Mouse (Mus musculus) large intestine, adult 2 months (tissue): ENCODE measurements around the gene Cop1. TPM values are rescaled to one million over a fixed set of nuclear protein-coding genes. Genes with fewer than 3 reads are reported as not detected.
A peak's percentile ranks its signal among the peaks of the same experiment; 100 is the strongest.

ENCODE experiments used
- DNase-seq: peaks from one replicate; pipeline ENCODE4 v3.0.0-alpha.2; 2012; ENCODE audit warnings: low read depth, low spot score
- WGBS: fragments of 180-500 bp; shearing (Covaris S2); methylation state at CpG from one replicate; pipeline ENCODE4 v1.1.7; 2018; 5-methylcytosine and 5-hydroxymethylcytosine counted together
- polyA plus RNA-seq: library from polyadenylated mRNA; depleted of rRNA; stranded (reverse); fragments of >200 nt; gene quantifications from 2 replicates; pipeline ENCODE4 v1.2.3, GENCODE M21; 2012

Gene Cop1
- polyA plus RNA-seq, 1 experiment, result 22.4 TPM

DNA sequence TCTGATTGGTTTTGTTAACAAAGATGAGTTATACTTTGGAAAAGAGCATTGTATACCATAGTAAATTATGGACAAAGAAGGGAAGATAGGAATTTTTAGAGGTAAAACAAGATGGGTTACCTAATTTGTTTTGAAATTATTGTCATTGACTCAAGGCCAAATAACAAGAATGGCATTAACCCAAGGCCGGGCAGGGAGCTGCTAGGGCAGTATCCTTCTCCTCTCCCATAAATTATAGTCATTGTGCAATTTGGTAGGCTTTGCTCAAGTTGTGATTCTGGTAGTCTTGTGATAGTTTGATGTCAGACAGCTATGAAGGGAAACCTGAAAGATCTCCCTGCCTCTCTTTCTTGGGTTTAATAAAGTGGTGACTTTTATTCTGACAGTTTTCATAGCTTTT is 49.7 kb downstream of the Cop1 start:
- WGBS, result 45% methylated on average over 1 of the region's 1 CpGs
- DNase-seq, result no peak

DNA sequence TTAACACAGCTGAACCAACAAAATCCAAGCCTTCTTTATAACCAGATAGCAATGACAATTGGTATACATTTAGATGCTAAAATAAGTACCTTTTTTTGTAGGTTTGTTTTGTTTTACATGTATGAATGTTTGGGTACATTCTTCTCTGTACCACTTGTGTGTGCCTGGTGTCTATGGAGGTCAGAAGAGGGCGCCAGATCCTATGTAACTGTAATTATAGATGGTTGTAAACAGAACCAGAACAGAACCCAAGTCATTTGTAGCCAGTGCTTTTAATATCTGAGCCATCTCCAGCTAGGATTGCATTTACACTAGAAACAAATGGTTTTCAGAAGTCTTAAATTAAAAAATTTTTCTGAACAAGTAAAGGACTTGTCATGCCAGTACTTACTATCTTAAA is 54.7 kb downstream of the Cop1 start:
- DNase-seq, result no peak
- 68% methylated on average over 1 of the region's 1 CpGs for whole genome bisulfite sequencing

DNA sequence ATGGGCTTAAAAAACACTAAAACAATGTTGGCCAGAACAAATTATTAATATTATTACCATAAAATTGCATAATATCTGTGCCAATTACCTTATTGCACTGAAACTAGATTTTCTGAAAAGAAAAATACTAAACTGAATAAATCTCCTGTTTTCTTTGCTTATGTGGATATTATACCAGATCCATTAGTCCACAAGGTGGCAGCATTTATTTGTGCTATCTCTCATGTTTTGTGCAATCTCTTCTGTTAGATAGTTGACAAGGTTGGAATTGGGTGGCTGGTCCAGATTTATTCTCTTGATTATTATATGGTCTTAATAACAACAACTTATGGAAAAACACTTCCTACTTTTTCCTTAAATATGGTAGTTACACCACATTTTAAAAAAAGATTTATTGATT is 58.1 kb downstream of the Cop1 start:
- DNase-seq, result no peak

DNA sequence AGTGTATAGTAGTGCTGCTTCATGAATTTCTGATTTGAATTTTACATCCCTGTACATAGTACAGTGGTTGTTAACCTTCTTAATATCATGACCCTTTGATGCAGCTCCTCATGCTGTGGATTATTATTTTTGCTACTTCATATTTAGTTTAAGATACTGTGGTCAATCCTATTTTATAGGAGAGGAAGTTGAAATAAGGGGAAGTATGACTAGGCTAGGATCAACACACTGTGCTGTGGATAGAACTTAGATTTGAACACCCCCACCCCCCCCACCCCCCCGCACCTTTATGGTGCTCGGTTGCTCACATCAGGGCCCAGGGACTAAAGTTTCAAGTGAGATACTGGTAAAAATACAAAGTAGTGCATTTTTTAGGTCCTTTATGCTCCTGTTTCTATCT is 58.7 kb downstream of the Cop1 start:
- WGBS, result 96% methylated on average over 2 of the region's 2 CpGs

DNA sequence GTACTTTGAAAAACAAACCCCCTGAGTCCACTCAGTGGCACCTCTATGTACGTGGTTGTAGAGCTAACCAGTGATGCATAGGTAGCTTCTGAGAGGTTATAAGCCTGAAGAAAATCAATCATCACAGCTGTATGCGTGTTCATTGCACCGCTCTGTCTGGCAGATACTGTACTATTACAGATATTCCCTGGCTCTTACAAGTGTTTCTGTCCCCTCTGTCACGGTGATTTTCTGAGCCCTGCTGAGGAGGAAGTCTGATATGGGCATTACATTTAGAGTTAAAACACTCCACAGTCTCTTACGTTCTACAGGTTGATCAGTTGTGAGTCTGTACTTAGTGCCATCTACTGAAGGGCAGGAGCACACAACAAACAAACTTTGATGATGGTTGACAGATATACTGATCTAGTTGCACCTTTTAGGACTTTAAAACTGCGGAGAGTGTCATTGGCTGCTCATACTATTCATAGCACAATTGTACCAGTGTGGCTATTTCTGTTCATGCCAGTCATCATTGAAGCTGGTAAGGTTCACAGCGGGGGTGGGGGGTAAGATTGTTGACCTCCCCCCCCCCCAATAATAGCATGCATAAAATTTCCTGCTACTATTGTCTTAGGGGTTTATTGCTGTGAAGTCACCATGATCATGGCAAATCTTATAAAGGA is 69.4 kb downstream of the Cop1 start:
- no peak for DNase-seq

More for the DNA sequence above, 58.7 kb downstream of the Cop1 start:
- no peak for DNase-seq

DNA sequence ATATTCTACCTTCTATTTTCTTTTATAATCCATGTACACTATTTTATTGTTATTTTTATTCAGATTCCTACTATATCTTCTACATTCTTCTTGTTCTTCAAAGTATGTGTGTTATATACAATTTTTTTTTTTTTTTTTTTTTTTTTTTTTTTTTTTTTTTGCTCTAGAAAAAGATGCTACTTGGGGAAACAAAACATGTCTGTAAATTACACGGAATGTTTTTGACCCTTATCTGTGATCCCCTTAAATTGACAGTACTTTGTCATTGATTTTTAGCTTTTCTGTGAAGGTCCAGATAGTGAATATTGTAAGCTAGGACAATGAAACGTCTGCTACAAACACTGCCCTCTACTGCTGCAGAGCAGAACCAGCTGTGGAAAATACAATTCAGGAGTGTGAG is 81.5 kb downstream of the Cop1 start:
- 63% methylated on average over 2 of the region's 2 CpGs for WGBS
- no peak for DNase-seq

More for the DNA sequence above, 69.4 kb downstream of the Cop1 start:
- 92% methylated on average over 7 of the region's 7 CpGs for WGBS

DNA sequence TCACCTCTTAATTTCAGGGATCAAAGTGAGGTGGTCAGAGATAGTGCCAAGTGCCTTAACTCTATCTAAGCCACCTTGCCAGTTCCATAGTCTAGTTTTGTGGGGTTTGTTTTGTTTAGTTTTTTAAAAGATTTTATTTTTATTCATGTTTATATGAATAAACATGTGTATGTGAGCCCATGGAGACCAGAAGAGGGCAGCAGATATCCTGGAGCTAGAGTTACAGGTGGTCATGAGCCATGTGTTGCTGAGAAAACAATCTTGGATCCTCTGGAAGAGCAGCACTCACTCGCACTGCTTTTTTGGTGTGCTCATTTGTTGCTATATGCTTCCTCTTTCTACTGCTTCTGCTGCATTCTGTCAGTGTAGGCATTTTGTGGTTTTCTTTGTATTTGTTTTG is 90.5 kb downstream of the Cop1 start:
- WGBS, result 83% methylated on average over 1 of the region's 1 CpGs
- DNase-seq, result no peak

DNA sequence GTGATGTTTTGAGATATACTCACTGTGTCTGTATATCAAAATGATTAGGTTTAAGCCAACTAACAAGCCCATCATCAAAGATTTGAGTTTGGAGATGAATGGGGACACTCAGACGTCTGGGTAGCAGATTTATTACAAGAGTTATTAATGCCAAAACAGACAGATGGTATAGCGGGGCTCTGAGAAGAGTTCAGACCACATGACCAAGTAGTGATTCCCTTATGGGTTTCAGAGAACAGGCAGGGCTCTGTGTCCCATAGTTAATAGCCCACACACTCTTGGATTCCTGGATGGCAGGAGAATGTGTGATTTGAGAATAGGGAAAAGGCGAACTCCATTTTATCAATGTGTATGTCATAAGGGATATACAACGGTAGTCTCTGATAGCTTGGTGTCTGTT is 98.9 kb downstream of the Cop1 start:
- 83% methylated on average over 4 of the region's 4 CpGs for WGBS
- no peak for DNase-seq

DNA sequence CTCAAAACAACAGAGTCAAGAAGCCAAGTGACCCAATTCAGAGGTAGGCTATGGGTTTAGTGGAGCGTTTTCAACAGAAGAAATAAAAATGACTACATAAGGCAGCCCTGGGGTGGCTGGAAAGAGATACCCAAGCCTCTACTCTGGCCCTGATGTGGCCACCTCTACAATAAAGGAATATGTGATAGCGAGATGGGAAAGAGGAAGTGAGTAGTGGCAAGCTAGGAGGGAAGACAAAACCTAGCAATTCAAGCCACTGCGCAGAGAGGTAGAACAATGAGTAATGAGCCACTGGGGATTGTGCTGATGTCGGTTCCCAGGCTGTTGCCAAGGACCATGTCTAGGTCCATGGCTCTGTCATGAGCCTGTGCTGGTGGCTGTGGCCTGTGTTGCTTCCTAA is 102.0 kb downstream of the Cop1 start:
- DNase-seq, result no peak
- WGBS, result 91% methylated on average over 4 of the region's 4 CpGs

DNA sequence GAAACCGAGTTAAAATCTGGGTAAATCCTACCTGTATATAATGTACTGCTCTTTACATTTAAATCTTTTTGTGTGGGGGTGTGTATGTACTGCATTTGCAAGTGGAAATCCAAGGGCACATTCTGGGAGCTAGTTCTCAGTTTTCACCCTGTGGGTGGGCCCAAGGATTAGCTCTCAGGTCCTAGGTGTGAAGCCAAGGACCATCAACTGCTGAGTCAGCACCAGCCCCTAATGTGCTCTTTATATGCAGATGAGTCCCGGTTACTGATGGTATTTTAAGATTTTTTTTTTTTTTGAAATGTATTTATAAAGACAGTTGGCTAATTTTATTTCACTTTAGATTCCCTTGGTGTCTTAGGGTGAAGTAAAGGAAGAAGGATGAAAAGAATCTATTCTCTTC is 110.2 kb downstream of the Cop1 start:
- DNase-seq, result no peak
- 75% methylated on average over 2 of the region's 2 CpGs for WGBS

DNA sequence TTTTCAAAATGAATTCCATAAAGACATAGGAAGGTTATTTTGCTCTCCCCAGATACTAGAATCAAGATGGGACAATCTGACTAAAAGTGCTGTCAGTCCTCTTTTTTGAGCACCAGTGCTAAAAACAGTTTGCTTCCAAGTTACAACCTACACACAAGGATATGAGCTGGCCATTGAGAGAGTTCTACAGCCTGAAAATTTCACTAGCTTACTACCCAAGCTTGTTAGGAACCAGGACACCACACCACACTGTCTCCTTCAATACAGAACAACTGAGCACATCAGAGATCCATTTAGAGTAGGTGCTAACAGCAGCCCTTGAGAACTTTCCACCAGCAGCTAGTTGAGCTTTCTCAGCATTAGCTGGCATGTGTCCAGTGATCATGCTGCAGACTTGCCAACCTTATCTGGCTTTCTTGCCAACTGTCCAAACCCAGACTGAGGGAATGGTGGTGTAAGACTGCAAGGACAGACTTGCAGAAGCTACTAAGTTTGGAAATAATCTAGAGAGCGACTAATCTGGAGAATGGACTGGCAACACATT is 123.0 kb downstream of the Cop1 start:
- WGBS, result 90% methylated on average over 1 of the region's 1 CpGs
- no peak for DNase-seq

DNA sequence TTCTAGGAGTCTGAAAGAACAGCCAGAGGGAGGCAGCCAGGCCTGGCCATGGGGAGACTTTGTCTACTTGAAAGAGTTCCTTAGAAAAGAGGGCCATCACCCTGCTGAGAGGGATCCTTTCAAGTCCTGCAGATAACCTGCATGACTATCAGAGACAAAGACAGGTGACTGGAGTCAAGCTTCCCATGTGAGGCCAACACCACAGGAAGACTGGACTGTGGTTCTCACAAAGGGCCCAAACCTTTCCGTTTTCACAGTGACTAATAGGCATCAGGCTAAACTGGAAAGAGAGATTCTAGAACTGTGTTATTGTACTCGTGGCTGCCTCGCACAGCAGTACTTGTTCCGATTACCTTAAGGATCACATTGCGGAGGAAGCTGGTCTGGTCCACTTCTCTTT is 126.6 kb downstream of the Cop1 start:
- DNase-seq, result no peak
- WGBS, result 80% methylated on average over 5 of the region's 5 CpGs

DNA sequence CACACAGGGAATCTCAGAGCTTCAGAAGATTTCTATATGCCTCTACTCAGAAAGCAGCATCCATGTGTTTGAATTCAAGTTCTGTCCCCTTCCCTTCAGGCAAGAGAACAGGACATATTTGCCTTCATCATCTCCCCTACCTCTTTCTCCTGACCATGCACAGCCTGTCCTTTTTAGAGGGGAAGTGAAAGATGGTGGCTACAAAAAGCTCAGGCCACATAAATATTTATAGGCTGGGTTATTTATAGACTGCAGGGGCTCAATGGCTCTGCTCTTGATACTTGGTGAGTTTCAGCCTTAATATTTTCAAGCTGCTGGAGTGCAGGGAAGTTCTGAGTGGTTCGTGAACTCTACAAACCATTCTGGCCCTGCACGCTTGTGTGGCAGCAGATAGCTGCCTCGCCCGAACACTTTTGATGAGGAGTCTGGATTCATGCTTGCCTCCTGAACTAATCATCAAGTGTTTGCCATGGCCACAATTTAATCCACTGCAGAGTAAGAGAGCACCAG is 139.8 kb downstream of the Cop1 start:
- DNase-seq, result no peak
- WGBS, result 60% methylated on average over 4 of the region's 4 CpGs

DNA sequence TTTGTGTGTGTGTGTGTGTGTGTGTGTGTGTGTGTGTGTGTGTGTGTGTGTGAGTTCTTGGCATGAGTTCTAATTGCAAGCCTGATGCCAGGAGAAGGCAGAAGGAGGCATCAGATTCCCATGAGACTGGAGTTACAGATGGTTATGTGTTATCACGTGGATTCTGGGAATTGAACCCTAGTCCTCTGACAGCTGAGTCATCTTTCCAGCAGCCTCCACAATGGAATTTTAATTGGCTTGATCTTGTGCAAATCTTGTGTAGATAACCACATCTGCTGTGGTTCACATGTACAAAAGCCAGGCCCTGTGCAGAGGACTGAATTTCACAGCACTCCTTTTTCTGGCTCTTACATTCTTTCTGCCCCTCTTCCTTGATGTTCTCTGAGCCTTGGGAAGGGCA is 150.1 kb downstream of the Cop1 start:
- WGBS, result 42% methylated on average over 1 of the region's 1 CpGs
- no peak for DNase-seq

DNA sequence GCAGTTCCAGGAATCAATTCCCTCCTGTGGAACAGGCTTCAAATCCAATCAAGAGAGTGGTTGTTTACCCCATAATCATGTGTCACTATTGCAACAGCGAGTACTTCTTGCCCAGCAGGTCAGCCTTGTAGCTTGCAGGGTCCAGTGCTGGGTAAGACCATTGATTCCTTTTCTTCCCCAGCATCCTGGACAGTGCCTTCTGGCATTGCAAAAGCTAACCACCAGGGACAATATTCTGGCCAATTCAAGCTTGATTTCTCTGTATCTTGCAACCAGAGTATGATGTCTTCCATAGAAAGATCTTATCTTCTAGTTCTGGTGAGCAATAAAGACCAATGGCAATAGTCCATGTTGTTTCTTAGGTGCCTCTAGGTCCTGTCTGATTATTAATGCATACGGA is 150.8 kb downstream of the Cop1 start:
- whole genome bisulfite sequencing, result 77% methylated on average over 2 of the region's 2 CpGs
- no peak for DNase-seq

DNA sequence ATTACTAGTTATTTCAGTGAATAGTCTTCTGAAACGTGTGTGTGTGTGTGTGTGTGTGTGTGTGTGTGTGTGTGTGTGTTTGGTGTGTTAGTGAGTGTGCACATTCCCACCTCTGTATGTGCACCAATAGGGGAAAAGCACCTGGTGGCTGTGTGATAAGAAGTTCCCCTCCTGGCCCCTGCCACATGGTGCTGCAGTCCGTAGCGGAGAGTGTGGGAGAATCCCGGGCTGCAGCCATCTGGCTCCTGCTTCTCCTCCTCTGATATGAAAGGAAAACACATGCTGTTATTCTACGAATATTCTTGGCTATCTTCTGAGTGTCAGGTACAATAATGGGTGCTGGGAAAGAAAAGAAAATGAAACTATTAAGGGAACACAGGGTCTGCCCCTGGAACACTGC is 154.3 kb downstream of the Cop1 start:
- 58% methylated on average over 5 of the region's 5 CpGs for WGBS
- no peak for DNase-seq

DNA sequence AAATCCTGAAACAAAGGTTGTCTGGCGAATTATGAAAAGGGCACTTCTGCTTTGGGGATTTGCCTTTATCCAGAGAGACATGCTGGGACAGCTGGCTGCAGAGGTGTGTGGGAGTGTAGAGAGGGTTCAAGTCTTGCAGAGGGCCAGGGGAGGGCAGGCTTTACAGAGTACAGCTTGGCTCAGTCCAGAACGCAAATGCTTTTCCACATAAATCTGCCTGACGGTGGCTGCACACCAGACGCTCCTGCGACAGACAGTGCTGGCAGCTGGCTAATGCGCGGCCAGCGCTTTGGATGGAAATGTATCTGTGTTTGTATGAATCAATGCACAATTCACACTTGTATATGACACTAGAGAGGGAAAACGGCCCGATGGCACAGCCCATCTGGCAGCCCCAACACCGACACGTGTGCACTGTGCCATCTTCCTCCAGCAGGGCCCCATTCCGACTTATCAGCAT is 156.5 kb downstream of the Cop1 start:
- no peak for DNase-seq
- 61% methylated on average over 13 of the region's 13 CpGs for WGBS

DNA sequence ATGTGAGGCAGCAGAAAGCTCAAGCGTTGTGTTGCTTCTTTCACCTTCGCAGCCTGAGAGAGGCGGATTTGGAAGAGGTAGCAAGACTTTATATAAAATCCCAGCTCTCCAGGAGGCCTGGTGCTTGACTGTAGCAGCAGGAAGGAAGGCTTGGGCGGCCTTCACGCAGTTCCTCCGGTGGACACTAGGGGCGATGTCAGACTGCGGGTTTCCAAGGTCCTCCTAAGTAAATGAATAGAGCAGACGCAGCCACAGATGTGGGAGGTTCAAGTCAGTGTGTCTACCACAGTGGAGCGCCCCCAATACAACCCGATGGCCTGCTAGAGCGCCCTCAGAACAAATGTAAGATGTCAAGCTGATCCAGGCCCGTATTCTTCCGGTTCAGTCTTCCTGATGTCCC is 157.9 kb downstream of the Cop1 start:
- DNase-seq, result peak; percentile 8
- WGBS, result 28% methylated on average over 14 of the region's 14 CpGs

DNA sequence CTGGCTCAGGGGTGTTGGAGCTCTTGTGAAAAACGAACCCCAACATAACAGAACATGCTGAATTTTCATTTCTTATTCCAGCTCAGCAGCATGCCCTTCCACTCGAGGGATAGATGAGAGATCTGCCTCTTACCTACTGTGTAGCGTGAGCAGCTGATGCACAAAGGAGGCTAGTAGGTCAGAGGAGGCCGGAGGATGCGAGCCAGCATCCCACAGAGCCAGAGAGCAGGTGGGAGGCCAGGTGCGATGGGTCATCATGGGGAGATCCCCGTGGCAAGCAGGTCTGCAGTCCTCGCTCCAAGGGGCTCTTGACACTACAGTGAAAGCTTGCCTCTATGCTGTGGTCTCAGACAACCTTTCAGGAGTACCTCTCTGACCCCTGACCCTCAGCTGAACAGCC is 160.5 kb downstream of the Cop1 start:
- WGBS, result 61% methylated on average over 8 of the region's 8 CpGs
- DNase-seq, result no peak

DNA sequence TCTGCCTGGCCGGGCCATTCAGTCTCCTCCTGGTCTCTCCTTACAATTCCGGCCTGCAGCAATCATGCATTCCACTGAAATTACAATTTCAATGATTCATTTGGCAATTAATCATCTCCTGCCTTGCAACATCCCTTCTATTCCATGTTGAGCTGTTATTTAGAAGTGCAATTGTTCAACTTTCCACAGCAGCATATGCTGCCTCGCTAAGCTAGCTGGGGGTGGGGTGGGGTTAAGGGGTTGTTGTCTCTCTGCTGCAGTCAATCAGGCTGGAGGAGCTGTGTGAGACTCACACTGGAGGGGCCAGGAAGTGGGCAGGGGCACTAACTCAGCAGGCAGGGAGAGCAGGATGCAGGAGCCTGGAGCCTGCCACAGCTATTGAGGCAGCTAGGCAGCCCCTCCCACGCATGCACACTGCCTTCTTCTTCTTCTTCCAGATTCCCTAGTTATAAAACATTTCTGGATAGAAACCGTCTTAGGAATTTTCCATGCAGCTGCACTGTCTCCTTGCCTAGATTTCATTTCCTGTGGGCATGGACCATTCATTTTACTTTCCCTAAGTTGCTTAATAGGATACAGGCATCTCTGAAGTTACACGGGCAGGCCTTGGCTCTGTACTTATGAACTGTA is 161.1 kb downstream of the Cop1 start:
- DNase-seq, result no peak
- 19% methylated on average over 6 of the region's 6 CpGs for WGBS

DNA sequence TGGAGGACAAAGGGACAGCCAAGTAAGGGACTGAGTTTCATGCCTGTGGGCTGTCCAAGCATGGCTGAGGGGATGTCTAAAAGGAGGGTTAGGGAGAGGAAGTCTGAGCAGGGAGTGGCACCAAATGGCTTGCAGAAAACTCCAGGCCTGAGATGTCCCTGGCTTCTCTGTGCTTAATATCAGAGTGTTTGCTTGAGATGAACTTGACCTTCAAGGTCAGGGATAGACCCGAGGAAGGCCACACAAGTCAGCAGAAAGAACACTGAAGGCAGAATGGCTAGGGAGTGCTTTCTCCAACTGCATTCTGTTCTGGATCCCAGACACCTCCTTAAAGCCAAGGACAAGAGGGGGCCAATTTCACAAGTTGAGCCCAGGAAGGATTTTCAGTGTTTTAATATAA is 161.8 kb downstream of the Cop1 start:
- 21% methylated on average over 1 of the region's 1 CpGs for WGBS
- DNase-seq, result no peak
